Mouse (Mus musculus): ENCODE measurements at regions not wholly inside any gene's neighbourhood (a gene's known extent, or its start where the extent isn't known, plus 50 kb on each side); places are given as distances from the start of the nearest gene placed in this dataset.

DNA sequence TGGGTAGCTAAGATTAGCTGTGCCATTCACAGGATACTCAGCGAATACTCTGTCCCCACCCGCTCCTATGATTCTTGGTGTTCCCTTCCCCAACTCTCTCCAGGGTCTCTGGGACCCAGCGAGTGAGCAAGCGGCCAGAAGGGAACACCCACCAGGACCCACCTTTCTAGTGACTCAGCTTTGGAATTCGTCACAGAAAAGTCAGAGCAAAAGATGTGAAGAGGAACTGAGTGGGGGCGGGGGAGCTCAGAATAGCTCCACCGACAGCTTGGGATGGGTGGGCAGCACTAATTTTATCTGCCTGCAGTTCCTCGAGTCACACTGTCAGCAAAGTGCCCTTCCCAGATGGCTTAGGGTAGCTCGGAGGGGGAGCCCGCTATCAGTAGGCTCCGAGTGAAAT lies 140.6 kb downstream of the 9530068E07Rik start:
- TF ChIP-seq CTCF (IDR thresholded peaks at IDR 0.05; ENCODE audit: low read depth, low read length) (no peak), POLR2A (IDR thresholded peaks at IDR 0.05; ENCODE audit: extremely low read depth, insufficient read depth, low read length) (no peak)
